Mouse (Mus musculus): ENCODE measurements around the gene Slc5a10. TPM values are rescaled to one million over a fixed set of nuclear protein-coding genes. Genes with fewer than 3 reads are reported as not detected.

The Slc5a10 gene
- polyA plus RNA-seq, 1 experiment from 2014 or later: 0.06 TPM

GRCm38 (mm10) chr11:61654786-61655311 is 65.8 kb downstream of the Slc5a10 start:
- 66% methylated on average over 4 of the region's 4 CpGs for WGBS
- no peaks in the 10 kb centered on the region for H3K27me3 ChIP-seq (replicated peaks; ENCODE audit: insufficient read depth, low read length)
- H3K4me3 ChIP-seq (ENCODE audit: low read depth, low read length): peak overlapping the region; percentile 14; the same call in 1 of the 2 replicates
- peak overlapping the region; percentile 46 for H3K4me2 ChIP-seq (replicated peaks; ENCODE audit: low read depth, low read length)
- DNase-seq (ENCODE audit: low spot score) (no peak), ATAC-seq (no peak)
- TF ChIP-seq EP300 (IDR thresholded peaks at IDR 0.05): no peak
- TF ChIP-seq CTCF (IDR thresholded peaks at IDR 0.05): no peak
- H3K9me3 ChIP-seq (ENCODE audit: low read length): no peaks in the 10 kb centered on the region
- H3K4me1 ChIP-seq (ENCODE audit: insufficient read depth, low read depth, low read length): no peaks in the 10 kb centered on the region
- H3K9ac ChIP-seq (replicated peaks; ENCODE audit: low read depth): no peak overlapping the region
- H3K27ac ChIP-seq (ENCODE audit: low read length): 0 out of 2 replicates have a peak overlapping the region, but pooled peaks have one; percentile 5
- H3K36me3 ChIP-seq (ENCODE audit: insufficient read depth, low read length): no peaks in the 10 kb centered on the region

- DNase-seq (ENCODE audit: low spot score): no peak
Observed at GRCm38 (mm10) chr11:61653568-61653967, 67.1 kb downstream of the Slc5a10 start.

GRCm38 (mm10) chr11:61652686-61653447 is 67.8 kb downstream of the Slc5a10 start, which contains the start of gene Grap:
Grap (plus strand) TSS chr11:61653265.
- Histone ChIP-seq H3K4me3 (ENCODE audit: low read depth, low read length) (peak within 1 kb of the TSS; percentile 36), H3K27me3 (replicated peaks; ENCODE audit: insufficient read depth, low read length) (no peaks in the 10 kb centered on the region), H3K36me3 (ENCODE audit: insufficient read depth, low read length) (no peaks in the 10 kb centered on the region), H3K9me3 (ENCODE audit: low read length) (no peaks in the 10 kb centered on the region), H3K4me1 (ENCODE audit: insufficient read depth, low read depth, low read length) (no peaks in the 10 kb centered on the region), H3K27ac (ENCODE audit: low read length) (peak within 1 kb of the TSS; percentile 81), H3K4me2 (replicated peaks; ENCODE audit: low read depth, low read length) (peak within 1 kb of the TSS; percentile 46), H3K9ac (replicated peaks; ENCODE audit: low read depth) (no peak within 1 kb of the TSS)
- TF ChIP-seq CTCF (IDR thresholded peaks at IDR 0.05) (no peak), EP300 (IDR thresholded peaks at IDR 0.05) (peak; percentile 74)
- DNase-seq (ENCODE audit: low spot score) (peak; percentile 76), ATAC-seq (peak; percentile 86)
- WGBS: 30% methylated on average over 10 of the region's 10 CpGs

More at GRCm38 (mm10) chr11:61653568-61653967, 67.1 kb downstream of the Slc5a10 start:
- no peak overlapping the region for H3K9ac ChIP-seq (replicated peaks; ENCODE audit: low read depth)
- H3K36me3 ChIP-seq (ENCODE audit: insufficient read depth, low read length): no peaks in the 10 kb centered on the region
- peak overlapping the region; percentile 46 for H3K4me2 ChIP-seq (replicated peaks; ENCODE audit: low read depth, low read length)
- TF ChIP-seq EP300 (IDR thresholded peaks at IDR 0.05) (no peak), CTCF (IDR thresholded peaks at IDR 0.05) (no peak)
- no peaks in the 10 kb centered on the region for H3K9me3 ChIP-seq (ENCODE audit: low read length)
- no peaks in the 10 kb centered on the region for H3K27me3 ChIP-seq (replicated peaks; ENCODE audit: insufficient read depth, low read length)
- no peaks in the 10 kb centered on the region for H3K4me1 ChIP-seq (ENCODE audit: insufficient read depth, low read depth, low read length)
- ATAC-seq: no peak
- peak overlapping the region; percentile 81 for H3K27ac ChIP-seq (ENCODE audit: low read length)
- WGBS: 59% methylated on average over 2 of the region's 2 CpGs
- H3K4me3 ChIP-seq (ENCODE audit: low read depth, low read length): peak overlapping the region; percentile 36

- Histone ChIP-seq H3K27ac (ENCODE audit: low read length) (no peak overlapping the region; the same call in 1 of the 2 replicates), H3K9me3 (ENCODE audit: low read length) (no peaks in the 10 kb centered on the region), H3K4me3 (ENCODE audit: low read depth, low read length) (no peak overlapping the region), H3K4me1 (ENCODE audit: insufficient read depth, low read depth, low read length) (no peaks in the 10 kb centered on the region), H3K36me3 (ENCODE audit: insufficient read depth, low read length) (no peaks in the 10 kb centered on the region), H3K4me2 (replicated peaks; ENCODE audit: low read depth, low read length) (no peak overlapping the region), H3K27me3 (replicated peaks; ENCODE audit: insufficient read depth, low read length) (no peaks in the 10 kb centered on the region), H3K9ac (replicated peaks; ENCODE audit: low read depth) (no peak overlapping the region)
- ATAC-seq: no peak
- TF ChIP-seq EP300 (IDR thresholded peaks at IDR 0.05) (no peak), CTCF (IDR thresholded peaks at IDR 0.05) (no peak)
- WGBS: 85% methylated on average over 5 of the region's 5 CpGs
- DNase-seq (ENCODE audit: low spot score): no peak
Observed at GRCm38 (mm10) chr11:61652216-61652615, 68.4 kb downstream of the Slc5a10 start.

- no peak for DNase-seq (ENCODE audit: low spot score)
- Histone ChIP-seq H3K4me3 (ENCODE audit: low read depth, low read length) (no peak overlapping the region), H3K36me3 (ENCODE audit: insufficient read depth, low read length) (no peaks in the 10 kb centered on the region), H3K9ac (replicated peaks; ENCODE audit: low read depth) (no peak overlapping the region), H3K4me2 (replicated peaks; ENCODE audit: low read depth, low read length) (no peak overlapping the region), H3K27me3 (replicated peaks; ENCODE audit: insufficient read depth, low read length) (no peaks in the 10 kb centered on the region), H3K4me1 (ENCODE audit: insufficient read depth, low read depth, low read length) (no peaks in the 10 kb centered on the region), H3K27ac (ENCODE audit: low read length) (no peak overlapping the region), H3K9me3 (ENCODE audit: low read length) (no peaks in the 10 kb centered on the region)
- 77% methylated on average over 9 of the region's 9 CpGs for WGBS
- no peak for TF ChIP-seq CTCF (IDR thresholded peaks at IDR 0.05)
- TF ChIP-seq EP300 (IDR thresholded peaks at IDR 0.05): no peak
- ATAC-seq: no peak
Observed at GRCm38 (mm10) chr11:61650470-61651265, 70.0 kb downstream of the Slc5a10 start.

GRCm38 (mm10) chr11:61649626-61650025 is 71.0 kb downstream of the Slc5a10 start:
- no peak for ATAC-seq
- Histone ChIP-seq H3K4me1 (ENCODE audit: insufficient read depth, low read depth, low read length) (peaks cover 5% of the 10 kb centered on the region; the same call in 1 of the 2 replicates), H3K9ac (replicated peaks; ENCODE audit: low read depth) (no peak overlapping the region), H3K27me3 (replicated peaks; ENCODE audit: insufficient read depth, low read length) (no peaks in the 10 kb centered on the region), H3K9me3 (ENCODE audit: low read length) (no peaks in the 10 kb centered on the region), H3K4me3 (ENCODE audit: low read depth, low read length) (no peak overlapping the region), H3K36me3 (ENCODE audit: insufficient read depth, low read length) (no peaks in the 10 kb centered on the region), H3K4me2 (replicated peaks; ENCODE audit: low read depth, low read length) (no peak overlapping the region), H3K27ac (ENCODE audit: low read length) (no peak overlapping the region)
- no peak for DNase-seq (ENCODE audit: low spot score)
- 53% methylated on average over 4 of the region's 4 CpGs for WGBS
- TF ChIP-seq CTCF (IDR thresholded peaks at IDR 0.05) (no peak), EP300 (IDR thresholded peaks at IDR 0.05) (no peak)

All from lung, postnatal 0 days (tissue).